Mouse (Mus musculus) MEL (cell line): ENCODE measurements around the gene Mrs2. TPM values are rescaled to one million over a fixed set of nuclear protein-coding genes. Genes with fewer than 3 reads are reported as not detected.

ENCODE experiments used
- DNase-seq: peaks from one replicate; pipeline ENCODE4 v3.0.0; 2011; ENCODE audit warnings: low read depth, low spot score
- H3K27ac ChIP-seq: 2 replicates; pipeline ENCODE4 v1.5.1; 2012; ENCODE audit warnings: low read depth, mild to moderate bottlenecking, control low read depth, low read length, moderate library complexity; ENCODE audit not compliant: control insufficient read depth
- H3K27me3 ChIP-seq, 2 experiments: fragments of 150-350 bp in 1 of 2; sonication (generic) in 1 of 2; 2 replicates each; pipeline ENCODE4 v1.6.1; 2012; ENCODE audit warnings: low read length in 2 of 2, mild to moderate bottlenecking in 2 of 2, improper control_type of control experiment in 1 of 2, moderate library complexity in 1 of 2; ENCODE audit not compliant: insufficient read depth in 2 of 2, control insufficient read depth in 1 of 2
- H3K36me3 ChIP-seq, 2 experiments: 2 replicates each; pipeline ENCODE4 v1.6.1; 2012 to 2014; ENCODE audit warnings: low read length in 2 of 2, improper control_type of control experiment in 1 of 2, inconsistent platforms in 1 of 2, mild to moderate bottlenecking in 1 of 2; ENCODE audit not compliant: insufficient read depth in 2 of 2, control insufficient read depth in 1 of 2
- H3K4me1 ChIP-seq, 2 experiments: fragments of 150-350 bp in 1 of 2; sonication (generic) in 1 of 2; 2 replicates each; pipeline ENCODE4 v1.6.1; 2012; ENCODE audit warnings: low read length in 2 of 2, improper control_type of control experiment in 1 of 2, mild to moderate bottlenecking in 1 of 2; ENCODE audit not compliant: insufficient read depth in 2 of 2, control insufficient read depth in 1 of 2
- H3K4me3 ChIP-seq, 2 experiments: fragments of 150-350 bp in 1 of 2; sonication (generic) in 1 of 2; 2 replicates each; pipeline ENCODE4 v1.5.1; 2012; ENCODE audit warnings: low read depth in 2 of 2, low read length in 2 of 2, mild to moderate bottlenecking in 2 of 2, moderate library complexity in 2 of 2, control low read depth in 1 of 2, improper control_type of control experiment in 1 of 2; ENCODE audit not compliant: control insufficient read depth in 1 of 2, insufficient read depth in 1 of 2
- H3K79me2 ChIP-seq: 2 replicates; pipeline ENCODE4 v1.6.1; 2012; ENCODE audit warnings: mild to moderate bottlenecking, low read length, moderate library complexity; ENCODE audit not compliant: control insufficient read depth, poor library complexity, insufficient read depth
- H3K9ac ChIP-seq: 2 replicates; pipeline ENCODE4 v1.6.1; 2012; ENCODE audit warnings: low read depth, mild to moderate bottlenecking, control low read depth, low read length, moderate library complexity; ENCODE audit not compliant: control insufficient read depth, poor library complexity, severe bottlenecking
- H3K9me3 ChIP-seq: fragments of 150-350 bp; sonication (generic); replicated peaks from 2 replicates; pipeline ENCODE4 v1.6.1; 2012; ENCODE audit warnings: mild to moderate bottlenecking, low read length, improper control_type of control experiment, moderate library complexity; ENCODE audit not compliant: insufficient read depth
- BHLHE40 ChIP-seq: IDR thresholded peaks from 2 replicates; pipeline ENCODE4 v1.6.1; 2012; ENCODE audit warnings: low read depth, mild to moderate bottlenecking, inconsistent platforms, low read length, improper control_type of control experiment, borderline replicate concordance
- CHD2 ChIP-seq: IDR thresholded peaks from 2 replicates; pipeline ENCODE4 v1.6.1; 2011; ENCODE audit warnings: low read length, improper control_type of control experiment
- CTCF ChIP-seq, 3 experiments: IDR thresholded peaks in 2 of 3; conservative IDR thresholded peaks in 1 of 3; 2 replicates each; pipeline ENCODE4 v1.5.1; 2011 to 2012; ENCODE audit warnings: low read length in 3 of 3, low read depth in 2 of 3, mild to moderate bottlenecking in 2 of 3, improper control_type of control experiment in 1 of 3, inconsistent platforms in 1 of 3, mixed read lengths in 1 of 3, moderate library complexity in 1 of 3; ENCODE audit not compliant: control insufficient read depth in 1 of 3, insufficient read depth in 1 of 3, poor library complexity in 1 of 3, severe bottlenecking in 1 of 3
- ETS1 ChIP-seq: IDR thresholded peaks from 2 replicates; pipeline ENCODE4 v1.6.1; 2012; ENCODE audit warnings: low read depth, mild to moderate bottlenecking, inconsistent platforms, low read length, improper control_type of control experiment, moderate library complexity
- GABPA ChIP-seq: IDR thresholded peaks from 2 replicates; pipeline ENCODE4 v1.6.1; 2012; ENCODE audit warnings: low read depth, mild to moderate bottlenecking, inconsistent platforms, low read length, improper control_type of control experiment, moderate library complexity
- JUND ChIP-seq: IDR thresholded peaks from 2 replicates; pipeline ENCODE4 v1.6.1; 2011; ENCODE audit warnings: low read depth, mild to moderate bottlenecking, improper control_type of control experiment, low read length
- KAT2A ChIP-seq: conservative IDR thresholded peaks from 2 replicates; pipeline ENCODE4 v1.6.1; 2012; ENCODE audit warnings: low read depth, low read length, improper control_type of control experiment, inconsistent platforms
- MAZ ChIP-seq: IDR thresholded peaks from 2 replicates; pipeline ENCODE4 v1.6.1; 2012; ENCODE audit warnings: low read depth, mild to moderate bottlenecking, inconsistent platforms, low read length, improper control_type of control experiment
- MXI1 ChIP-seq: IDR thresholded peaks from 2 replicates; pipeline ENCODE4 v1.6.1; 2011; ENCODE audit warnings: mild to moderate bottlenecking, low read depth, low read length, improper control_type of control experiment
- NELFE ChIP-seq: IDR thresholded peaks from 2 replicates; pipeline ENCODE4 v1.6.1; 2011; ENCODE audit warnings: low read depth, low read length, improper control_type of control experiment
- POLR2A ChIP-seq, 2 experiments: IDR thresholded peaks; 2 replicates each; pipeline ENCODE4 v1.6.1; 2011 to 2012; ENCODE audit warnings: low read length in 2 of 2, mild to moderate bottlenecking in 2 of 2, control low read depth in 1 of 2, improper control_type of control experiment in 1 of 2, low read depth in 1 of 2, moderate library complexity in 1 of 2; ENCODE audit not compliant: control insufficient read depth in 1 of 2, insufficient read depth in 1 of 2, poor library complexity in 1 of 2
- POLR2AphosphoS2 ChIP-seq: IDR thresholded peaks from 2 replicates; pipeline ENCODE4 v1.6.1; 2011; ENCODE audit warnings: low read length, improper control_type of control experiment
- RAD21 ChIP-seq: IDR thresholded peaks from 2 replicates; pipeline ENCODE4 v1.6.1; 2011; ENCODE audit warnings: mild to moderate bottlenecking, low read depth, low read length, improper control_type of control experiment
- RCOR1 ChIP-seq: IDR thresholded peaks from 2 replicates; pipeline ENCODE4 v1.6.1; 2012; ENCODE audit warnings: low read depth, mild to moderate bottlenecking, inconsistent platforms, low read length, improper control_type of control experiment
- SIN3A ChIP-seq: IDR thresholded peaks from 2 replicates; pipeline ENCODE4 v1.6.1; 2012; ENCODE audit warnings: low read length, improper control_type of control experiment, inconsistent platforms
- SMC3 ChIP-seq: IDR thresholded peaks from 2 replicates; pipeline ENCODE4 v1.6.1; 2011; ENCODE audit warnings: low read depth, low read length, improper control_type of control experiment
- TBP ChIP-seq: IDR thresholded peaks from 2 replicates; pipeline ENCODE4 v1.8.0; 2011; ENCODE audit warnings: low read depth, low read length, improper control_type of control experiment
- TCF12 ChIP-seq: IDR thresholded peaks from 2 replicates; pipeline ENCODE4 v1.6.1; 2014; ENCODE audit warnings: low read depth, mild to moderate bottlenecking, inconsistent platforms, low read length, improper control_type of control experiment, moderate library complexity
- USF2 ChIP-seq, 2 experiments: IDR thresholded peaks; 2 replicates each; pipeline ENCODE4 v1.6.1; 2011 to 2012; ENCODE audit warnings: improper control_type of control experiment in 2 of 2, low read length in 2 of 2, borderline replicate concordance in 1 of 2, inconsistent platforms in 1 of 2, low read depth in 1 of 2, mild to moderate bottlenecking in 1 of 2; ENCODE audit not compliant: insufficient read depth in 1 of 2
- ZNF384 ChIP-seq: IDR thresholded peaks from 2 replicates; pipeline ENCODE4 v1.6.1; 2012; ENCODE audit warnings: low read depth, mild to moderate bottlenecking, inconsistent platforms, low read length, improper control_type of control experiment
- polyA plus RNA-seq, 2 experiments: library from polyadenylated mRNA; stranded (reverse) in 1 of 2; unstranded in 1 of 2; fragments of >175 nt in 1 of 2; fragments of >200 nt in 1 of 2; gene quantifications; 2 replicates each; pipeline versions ENCODE4 v1.2.1 to v1.2.4; 2012; ENCODE audit warnings: low replicate concordance in 2 of 2, low read depth in 1 of 2; ENCODE audit not compliant: insufficient read length in 2 of 2, insufficient read depth in 1 of 2, missing spikeins in 1 of 2
- total RNA-seq: library from RNA; depleted of rRNA; stranded (reverse); fragments of 300-350 nt; gene quantifications from 2 replicates; pipeline ENCODE4 v1.2.3, GENCODE M21; 2012

Gene Mrs2
- total and polyA plus RNA-seq, 3 experiments, result 16.6 to 45.4 TPM; not detected in 1

DNA sequence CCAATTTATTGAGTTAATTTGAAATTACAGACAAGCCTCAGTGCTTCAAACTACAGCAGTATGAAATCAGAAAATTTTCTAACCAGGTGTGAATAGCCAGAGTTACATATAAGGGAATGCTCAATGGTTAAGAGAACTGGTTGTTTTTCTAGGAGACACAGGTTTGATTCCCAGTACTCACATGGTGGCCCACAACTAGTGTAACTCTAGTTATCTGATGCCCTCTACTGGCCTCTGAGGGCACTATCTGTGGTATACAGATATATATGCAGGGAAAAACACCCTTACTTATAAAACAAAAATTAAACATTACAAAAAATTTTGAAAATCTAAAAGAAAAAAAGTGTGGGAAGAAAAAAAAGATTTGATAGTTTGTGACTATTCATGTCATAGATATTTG is 17.2 kb downstream of the Mrs2 start:
- no peak overlapping the region for H3K4me3 ChIP-seq
- no peaks in the 10 kb centered on the region for H3K27me3 ChIP-seq
- H3K4me1 ChIP-seq, result no peaks in the 10 kb centered on the region
- TF ChIP-seq TBP (no peak), KAT2A (no peak), SMC3 (0 out of 2 replicates have a peak, but pooled peaks have one; percentile 16), RCOR1 (no peak), RAD21 (peak; percentile 43), ZNF384 (no peak), MXI1 (no peak), MAZ (no peak), SIN3A (no peak), CTCF (IDR thresholded peaks at IDR 0.05 in 2 of 3, conservative IDR thresholded peaks at IDR 0.05 in 1 of 3; ENCODE audit: control insufficient read depth in 1 of 3, insufficient read depth in 1 of 3, low read depth in 2 of 3, low read length in 3 of 3, poor library complexity in 1 of 3, severe bottlenecking in 1 of 3) (peak in 2 of 3 experiments; percentile 39 to 56; a peak in 4 of 6 replicates), JUND (no peak), BHLHE40 (no peak)
- TF ChIP-seq, all 39 proteins: peak for 3
- Histone ChIP-seq H3K36me3 (peaks cover 0 to 8% of the 10 kb centered on the region in 2 experiments; a peak in 2 of 4 replicates), H3K27ac (no peak overlapping the region), H3K79me2 (no peaks in the 10 kb centered on the region), H3K9me3 (no peaks in the 10 kb centered on the region), H3K9ac (no peak overlapping the region)
- DNase-seq, result peak; percentile 47

DNA sequence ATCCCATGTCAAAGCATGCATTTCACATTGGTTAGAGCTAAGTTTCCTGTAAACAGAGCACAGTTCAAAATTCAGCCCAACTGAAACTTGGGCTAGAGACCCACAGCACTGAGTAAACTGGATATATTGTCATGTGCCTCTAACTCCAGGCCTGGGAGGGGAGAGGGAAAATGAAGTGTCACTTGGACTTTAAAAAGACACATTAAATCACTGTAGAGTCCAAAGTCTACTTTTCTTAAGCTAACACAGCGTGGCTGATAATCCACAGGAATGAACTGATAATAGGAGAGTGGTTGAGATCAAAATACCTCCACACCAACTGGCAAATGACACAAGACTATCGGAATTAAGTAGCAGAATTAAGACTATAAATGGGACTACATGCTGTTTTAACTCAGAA is 20.6 kb downstream of the Mrs2 start:
- TF ChIP-seq POLR2AphosphoS2, result no peak
- no peak for TF ChIP-seq ETS1
- TF ChIP-seq NELFE, result no peak
- TF ChIP-seq CHD2, result no peak
- TF ChIP-seq POLR2A (IDR thresholded peaks at IDR 0.05; ENCODE audit: control insufficient read depth in 1 of 2, insufficient read depth in 1 of 2, low read depth in 1 of 2, low read length in 2 of 2, poor library complexity in 1 of 2), result no peak
- no peak for TF ChIP-seq SIN3A
- TF ChIP-seq TCF12, result no peak
- TF ChIP-seq USF2 (IDR thresholded peaks at IDR 0.05; ENCODE audit: borderline replicate concordance in 1 of 2, insufficient read depth in 1 of 2, low read depth in 1 of 2, low read length in 2 of 2), result no peak
- TF ChIP-seq JUND, result no peak
- no peak for TF ChIP-seq GABPA
- no peak for TF ChIP-seq SMC3
- TF ChIP-seq, all 39 proteins: peak for 0
- DNase-seq, result no peak
- Histone ChIP-seq H3K9me3 (no peaks in the 10 kb centered on the region), H3K9ac (no peak overlapping the region), H3K4me3 (no peak overlapping the region), H3K27ac (no peak overlapping the region), H3K4me1 (no peaks in the 10 kb centered on the region), H3K27me3 (no peaks in the 10 kb centered on the region), H3K36me3 (peaks cover 0 to 11% of the 10 kb centered on the region in 2 experiments; a peak in 2 of 4 replicates), H3K79me2 (no peaks in the 10 kb centered on the region)
